Mouse (Mus musculus) kidney, postnatal 0 days (tissue): ENCODE data around the gene Aqp5. TPM values are rescaled to one million over a fixed set of nuclear protein-coding genes. Genes with fewer than 3 reads are reported as not detected.

Experiments
- ATAC-seq: fragments of 200-750 bp; cut with Nextera tagmentation; replicated peaks from 2 replicates; pipeline ENCODE4 v1.8.0; 2017; ENCODE audit warnings: low read depth, moderate number of reproducible peaks, moderate TSS enrichment, moderate library complexity; ENCODE audit not compliant: low FRiP score
- DNase-seq: peaks from one replicate; pipeline ENCODE4 v3.0.0-alpha.2; 2016; ENCODE audit warnings: low spot score
- H3K27ac ChIP-seq: fragments of 300-500 bp; sonication (generic); 2 replicates; pipeline ENCODE4 v1.5.1; 2014; ENCODE audit warnings: mild to moderate bottlenecking
- H3K27me3 ChIP-seq: fragments of 300-500 bp; sonication (generic); 2 replicates; pipeline ENCODE4 v1.6.1; 2014; ENCODE audit warnings: low read length, mixed read lengths; ENCODE audit not compliant: insufficient read depth
- H3K36me3 ChIP-seq: fragments of 300-500 bp; sonication (generic); 2 replicates; pipeline ENCODE4 v1.6.1; 2014; ENCODE audit warnings: low read length, mixed read lengths; ENCODE audit not compliant: insufficient read depth
- H3K4me1 ChIP-seq: fragments of 300-500 bp; sonication (generic); replicated peaks from 2 replicates; pipeline ENCODE4 v1.6.1; 2014; ENCODE audit warnings: antibody characterized with exemption, low read length, mixed read lengths; ENCODE audit not compliant: insufficient read depth
- H3K4me2 ChIP-seq: fragments of 300-500 bp; sonication (generic); 2 replicates; pipeline ENCODE4 v1.6.1; 2014; ENCODE audit warnings: mild to moderate bottlenecking, low read length, moderate library complexity, mixed read lengths
- H3K4me3 ChIP-seq: fragments of 300-500 bp; sonication (generic); replicated peaks from 2 replicates; pipeline ENCODE4 v1.5.1; 2014; ENCODE audit warnings: low read depth, low read length
- H3K9ac ChIP-seq: fragments of 300-500 bp; sonication (generic); 2 replicates; pipeline ENCODE4 v1.6.1; 2014; ENCODE audit warnings: low read depth, low read length
- H3K9me3 ChIP-seq: fragments of 300-500 bp; sonication (generic); replicated peaks from 2 replicates; pipeline ENCODE4 v1.6.1; 2016; ENCODE audit warnings: low read length, inconsistent platforms, mixed read lengths
- CTCF ChIP-seq: IDR thresholded peaks from 2 replicates; pipeline ENCODE4 v1.5.1; 2016; ENCODE audit warnings: antibody characterized with exemption, low read depth, mild to moderate bottlenecking, moderate library complexity
- WGBS: fragments of 180-500 bp; shearing (Covaris S2); extraction: QIAGEN DNeasy Blood & Tissue Kit; methylation state at CpG from one replicate; pipeline ENCODE4 v1.1.7; 2014; 5-methylcytosine and 5-hydroxymethylcytosine counted together
- polyA plus RNA-seq: library from polyadenylated mRNA; unstranded; fragments of >200 nt; fragmentation: Nextera tagmentation; extraction: Ambion mirVana; gene quantifications from 2 replicates; pipeline ENCODE4 v1.2.1, GENCODE M21; 2015

Gene Aqp5
- polyA plus RNA-seq, 1 experiment from 2014 or later, result 2.3 TPM

- WGBS, result 50% methylated on average over 22 of the region's 22 CpGs
- Histone ChIP-seq H3K27me3 (no peaks in the 10 kb centered on the region), H3K4me1 (no peaks in the 10 kb centered on the region), H3K9me3 (no peaks in the 10 kb centered on the region), H3K9ac (no peak within 1 kb of the TSS), H3K27ac (no peak within 1 kb of the TSS), H3K4me3 (no peak within 1 kb of the TSS), H3K4me2 (no peak within 1 kb of the TSS), H3K36me3 (no peaks in the 10 kb centered on the region)
- no peak for TF ChIP-seq CTCF
- DNase-seq (no peak), ATAC-seq (no peak)
Measured at GRCm38 (mm10) chr15:99600986-99601822, 10.6 kb downstream of the Aqp5 start, which contains the start of gene Aqp6. TSS of gene Aqp6 (plus strand) at chr15:99601400.

GRCm38 (mm10) chr15:99601823-99602120 is 11.2 kb downstream of the Aqp5 start:
- Histone ChIP-seq H3K27me3 (no peaks in the 10 kb centered on the region), H3K9me3 (no peaks in the 10 kb centered on the region), H3K4me2 (no peak overlapping the region), H3K4me1 (no peaks in the 10 kb centered on the region), H3K36me3 (no peaks in the 10 kb centered on the region), H3K27ac (no peak overlapping the region), H3K9ac (no peak overlapping the region), H3K4me3 (no peak overlapping the region)
- WGBS, result 38% methylated on average over 5 of the region's 5 CpGs
- no peak for TF ChIP-seq CTCF
- ATAC-seq, result no peak
- DNase-seq, result no peak

- Histone ChIP-seq H3K27me3 (no peaks in the 10 kb centered on the region), H3K4me2 (no peak overlapping the region), H3K4me3 (no peak overlapping the region), H3K4me1 (peaks cover 2% of the 10 kb centered on the region; the same call in 1 of the 2 replicates), H3K27ac (no peak overlapping the region), H3K9me3 (no peaks in the 10 kb centered on the region), H3K9ac (no peak overlapping the region), H3K36me3 (no peaks in the 10 kb centered on the region)
- TF ChIP-seq CTCF, result no peak
- DNase-seq, result no peak
- no peak for ATAC-seq
- WGBS, result 53% methylated on average over 17 of the region's 17 CpGs
Measured at GRCm38 (mm10) chr15:99602206-99602820, 11.7 kb downstream of the Aqp5 start.

GRCm38 (mm10) chr15:99603216-99603615 is 12.6 kb downstream of the Aqp5 start:
- DNase-seq, result no peak
- no peaks in the 10 kb centered on the region for H3K36me3 ChIP-seq
- no peaks in the 10 kb centered on the region for H3K9me3 ChIP-seq
- no peak overlapping the region for H3K4me2 ChIP-seq
- ATAC-seq, result no peak
- H3K4me3 ChIP-seq, result no peak overlapping the region
- H3K9ac ChIP-seq, result no peak overlapping the region
- H3K4me1 ChIP-seq, result peaks cover 9% of the 10 kb centered on the region
- H3K27ac ChIP-seq, result no peak overlapping the region
- 74% methylated on average over 7 of the region's 7 CpGs for WGBS
- TF ChIP-seq CTCF, result no peak
- no peaks in the 10 kb centered on the region for H3K27me3 ChIP-seq

GRCm38 (mm10) chr15:99605595-99605994 is 15.0 kb downstream of the Aqp5 start:
- DNase-seq (no peak), ATAC-seq (no peak)
- H3K36me3 ChIP-seq, result no peaks in the 10 kb centered on the region
- no peak overlapping the region for H3K4me3 ChIP-seq
- H3K9me3 ChIP-seq, result no peaks in the 10 kb centered on the region
- 72% methylated on average over 3 of the region's 3 CpGs for WGBS
- TF ChIP-seq CTCF, result no peak
- peaks cover 9% of the 10 kb centered on the region for H3K4me1 ChIP-seq
- no peak overlapping the region for H3K27ac ChIP-seq
- no peaks in the 10 kb centered on the region for H3K27me3 ChIP-seq
- no peak overlapping the region for H3K9ac ChIP-seq
- no peak overlapping the region for H3K4me2 ChIP-seq

- 28% methylated on average over 5 of the region's 5 CpGs for WGBS
- Histone ChIP-seq H3K9ac (no peak overlapping the region), H3K9me3 (no peaks in the 10 kb centered on the region), H3K27ac (no peak overlapping the region), H3K4me1 (peaks cover 9% of the 10 kb centered on the region), H3K27me3 (no peaks in the 10 kb centered on the region), H3K4me3 (no peak overlapping the region), H3K4me2 (no peak overlapping the region), H3K36me3 (no peaks in the 10 kb centered on the region)
- ATAC-seq, result no peak
- DNase-seq, result peak; percentile 49
- TF ChIP-seq CTCF, result no peak
Measured at GRCm38 (mm10) chr15:99606515-99606914, 15.9 kb downstream of the Aqp5 start.
